ENCODE assay signal across 25 mouse cellular contexts in the genomic region with DNA sequence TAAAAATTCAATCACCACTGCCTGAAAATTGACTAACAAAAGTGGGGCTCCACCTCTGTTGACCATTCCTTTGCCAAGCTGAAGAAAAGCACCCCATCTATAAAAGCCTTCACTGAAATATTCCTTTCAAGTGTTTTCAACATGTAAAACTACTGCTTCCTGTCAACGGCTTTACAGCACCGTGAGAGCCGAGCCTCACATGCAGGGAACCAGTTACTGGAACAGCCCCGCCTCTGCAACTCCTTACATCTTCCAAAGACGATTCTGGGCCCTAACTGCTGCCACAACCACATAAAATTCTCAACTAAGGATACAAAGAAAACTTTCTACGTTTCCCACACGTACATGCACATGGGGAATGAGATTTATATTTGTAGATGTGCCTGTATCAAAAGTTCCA.
"Had no signal": no experiment of that assay in that cellular context is flagged by ENCODE, and none has a peak within 500 bp of the region (broad histone marks: within the 10 kb centered on the region; RNA-seq: fewer than 3 reads in every experiment).

No protein-coding gene starts in this region.

- H3K27me3 ChIP-seq: forebrain, embryonic 15.5 days; heart, embryonic 13.5 days; heart, embryonic 15.5 days; hindbrain, embryonic 13.5 days; hindbrain, embryonic 15.5 days; intestine, embryonic 15.5 days; limb, embryonic 13.5 days; limb, embryonic 15.5 days; liver, embryonic 12.5 days had no signal

- H3K36me3 ChIP-seq: forebrain, embryonic 15.5 days; heart, embryonic 13.5 days; heart, embryonic 15.5 days; hindbrain, embryonic 13.5 days; hindbrain, embryonic 15.5 days; intestine, embryonic 15.5 days; limb, embryonic 13.5 days; limb, embryonic 15.5 days; liver, embryonic 12.5 days had no signal

- H3K4me1 ChIP-seq: forebrain, embryonic 15.5 days; heart, embryonic 15.5 days; hindbrain, embryonic 13.5 days; hindbrain, embryonic 15.5 days; intestine, embryonic 15.5 days; liver, embryonic 12.5 days had no signal

- H3K9me3 ChIP-seq: forebrain, embryonic 15.5 days; heart, embryonic 13.5 days; heart, embryonic 15.5 days; hindbrain, embryonic 13.5 days; hindbrain, embryonic 15.5 days; intestine, embryonic 15.5 days; limb, embryonic 13.5 days; limb, embryonic 15.5 days; liver, embryonic 12.5 days had no signal

- ATAC-seq: forebrain, embryonic 15.5 days; forebrain, postnatal 0 days; hindbrain, postnatal 0 days; intestine, embryonic 15.5 days; liver, embryonic 12.5 days had no signal

- H3K4me2 ChIP-seq: forebrain, embryonic 15.5 days; heart, embryonic 11.5 days; heart, embryonic 13.5 days; heart, embryonic 15.5 days; hindbrain, embryonic 13.5 days; hindbrain, embryonic 15.5 days; intestine, embryonic 15.5 days; limb, embryonic 13.5 days; limb, embryonic 15.5 days; liver, embryonic 12.5 days had no signal

- H3K9ac ChIP-seq: forebrain, embryonic 15.5 days; forebrain, postnatal 0 days; heart, embryonic 13.5 days; heart, embryonic 15.5 days; hindbrain, embryonic 13.5 days; hindbrain, embryonic 15.5 days; intestine, embryonic 15.5 days; limb, embryonic 13.5 days; limb, embryonic 15.5 days; liver, embryonic 12.5 days; liver, embryonic 14.5 days had no signal

- H3K4me3 ChIP-seq: forebrain, embryonic 15.5 days; heart, adult 2 months; heart, embryonic 13.5 days; heart, embryonic 15.5 days; hindbrain, embryonic 13.5 days; hindbrain, embryonic 15.5 days; intestine, embryonic 15.5 days; limb, embryonic 13.5 days; limb, embryonic 15.5 days; liver, embryonic 12.5 days had no signal

- DNase-seq: forebrain, postnatal 0 days; gastrocnemius, postnatal 14 days; gastrocnemius, postnatal 36 days; heart, adult 11 months; heart, adult 2 months; heart, postnatal 14 days; heart, postnatal 36 days; kidney, adult 18-20 months; kidney, adult 9 months; kidney, postnatal 25 days; layer of hippocampus, adult 9-11 months; layer of hippocampus, postnatal 36 days; left cerebral cortex, postnatal 4 days had no signal

- H3K27ac ChIP-seq: forebrain, embryonic 15.5 days; heart, adult 2 months; heart, embryonic 13.5 days; heart, embryonic 15.5 days; hindbrain, embryonic 13.5 days; hindbrain, embryonic 15.5 days; hindbrain, postnatal 0 days; intestine, embryonic 15.5 days; limb, embryonic 13.5 days; limb, embryonic 15.5 days; liver, embryonic 12.5 days; liver, embryonic 14.5 days had no signal
